Mouse (Mus musculus): ENCODE measurements around the gene Sccpdh.
"Not testable (repeated sequence)": the region's sequence is repeated elsewhere in the genome, so short reads cannot be mapped to it uniquely, and the experiment has no call there.

- not testable (repeated sequence) for TF ChIP-seq CTCF (IDR thresholded peaks at IDR 0.05; ENCODE audit: low read depth, low read length); POLR2A (IDR thresholded peaks at IDR 0.05; ENCODE audit: borderline replicate concordance, low read depth, low read length)
Measured at GRCm38 (mm10) chr1:179715289-179715688, 47.3 kb downstream of the Sccpdh start.
